Mouse (Mus musculus) gonadal fat pad, adult 2 months (tissue): ENCODE results near the gene Pmp22. TPM values are rescaled to one million over a fixed set of nuclear protein-coding genes. Genes with fewer than 3 reads are reported as not detected.

Experiments
- DNase-seq: peaks from one replicate; pipeline ENCODE4 v3.0.0-alpha.2; 2012; ENCODE audit warnings: low read depth
- polyA plus RNA-seq: library from polyadenylated mRNA; depleted of rRNA; stranded (reverse); fragments of >200 nt; gene quantifications from 2 replicates; pipeline ENCODE4 v1.2.3, GENCODE M21; 2012; rRNA removed

Gene Pmp22
- polyA plus RNA-seq, result 108 and 117 TPM in 2 replicates

- no peak for DNase-seq
Measured at GRCm38 (mm10) chr11:63128784-63129183, at the start of gene Pmp22. TSS of gene Pmp22 (plus strand) at chr11:63128982.

- no peak for DNase-seq
Measured at GRCm38 (mm10) chr11:63084536-63084935, 44.2 kb upstream of the Pmp22 start.

- DNase-seq, result no peak
Measured at GRCm38 (mm10) chr11:63088672-63089071, 40.1 kb upstream of the Pmp22 start.

DNA sequence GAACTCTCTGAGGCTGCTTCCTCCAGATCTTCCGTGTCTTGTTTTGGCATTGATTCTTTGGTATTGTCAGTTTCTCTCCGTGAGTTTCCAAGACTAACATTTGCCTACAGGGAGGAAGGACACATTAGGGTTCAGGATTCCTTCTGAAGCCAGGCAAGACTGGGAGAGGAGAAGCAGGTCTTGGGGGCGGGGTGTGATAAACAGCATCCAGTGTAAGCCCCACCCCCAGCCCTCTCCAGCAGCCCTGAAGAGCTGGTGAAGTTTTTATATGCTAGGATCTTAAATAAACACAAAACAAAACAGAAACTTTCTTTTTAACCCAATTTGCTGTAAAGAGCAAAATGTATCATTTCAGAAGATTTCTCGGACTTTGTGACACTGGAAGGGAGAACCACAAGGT is 38.6 kb upstream of the Pmp22 start:
- DNase-seq, result no peak

DNA sequence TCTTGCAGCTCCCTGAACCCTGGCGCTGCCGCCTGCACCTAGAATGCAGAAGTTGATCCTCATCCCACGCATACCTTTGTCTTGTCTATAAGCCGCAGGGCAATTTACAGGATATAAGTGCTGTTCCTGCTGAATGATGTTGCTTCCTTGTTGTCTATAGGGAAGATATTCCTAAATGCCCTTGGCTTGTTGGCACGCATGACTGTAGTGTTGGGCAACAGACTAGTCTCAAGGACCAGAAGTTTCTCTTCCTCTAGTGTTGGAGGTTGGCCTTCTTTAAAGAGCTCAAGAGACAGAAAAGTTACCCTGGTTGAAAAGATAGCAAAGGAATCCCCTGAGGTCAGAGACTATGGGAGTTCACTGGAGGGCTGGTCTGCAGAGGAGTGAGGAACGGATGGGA is 37.8 kb upstream of the Pmp22 start:
- DNase-seq, result peak; percentile 5

DNA sequence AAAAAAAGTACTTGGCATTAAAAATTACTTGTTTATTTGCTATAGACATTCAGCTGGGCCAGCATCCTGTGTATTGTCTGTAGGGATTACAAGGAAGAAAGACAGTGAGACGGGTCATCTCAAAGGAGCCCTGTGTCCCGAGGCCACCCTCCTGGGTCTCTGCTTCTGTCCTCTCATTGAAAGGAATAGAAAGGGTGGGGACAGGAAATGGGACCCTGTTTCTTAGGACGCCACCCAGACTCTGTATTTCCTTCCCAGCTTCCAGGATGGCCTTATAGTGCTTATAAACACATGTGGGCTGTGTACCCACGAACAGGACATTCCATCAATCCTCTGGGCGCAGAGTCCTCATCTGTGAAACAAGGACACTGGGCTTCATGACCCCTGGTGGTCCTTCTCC is 36.5 kb upstream of the Pmp22 start:
- no peak for DNase-seq

- DNase-seq, result no peak
Measured at GRCm38 (mm10) chr11:63093601-63094000, 35.2 kb upstream of the Pmp22 start.

DNA sequence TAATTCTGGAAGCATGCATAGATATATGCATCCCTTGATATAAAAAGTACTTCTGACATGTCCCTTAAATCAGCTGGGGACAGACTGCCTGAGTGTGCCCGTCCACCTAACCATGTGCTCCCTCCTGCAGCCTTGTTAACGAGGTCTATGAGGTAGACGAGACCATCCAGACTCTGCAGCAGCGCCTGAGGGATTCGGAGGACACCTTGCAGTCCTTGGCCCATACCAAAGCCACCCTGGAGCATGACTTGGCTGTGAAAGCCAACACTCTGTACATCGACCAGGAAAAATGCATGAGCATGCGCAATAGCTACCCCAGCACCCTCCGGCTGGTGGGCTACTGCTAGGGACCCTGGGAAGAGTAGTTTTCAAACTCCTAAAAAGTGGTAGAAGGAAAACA is 34.3 kb upstream of the Pmp22 start:
- DNase-seq, result no peak

DNA sequence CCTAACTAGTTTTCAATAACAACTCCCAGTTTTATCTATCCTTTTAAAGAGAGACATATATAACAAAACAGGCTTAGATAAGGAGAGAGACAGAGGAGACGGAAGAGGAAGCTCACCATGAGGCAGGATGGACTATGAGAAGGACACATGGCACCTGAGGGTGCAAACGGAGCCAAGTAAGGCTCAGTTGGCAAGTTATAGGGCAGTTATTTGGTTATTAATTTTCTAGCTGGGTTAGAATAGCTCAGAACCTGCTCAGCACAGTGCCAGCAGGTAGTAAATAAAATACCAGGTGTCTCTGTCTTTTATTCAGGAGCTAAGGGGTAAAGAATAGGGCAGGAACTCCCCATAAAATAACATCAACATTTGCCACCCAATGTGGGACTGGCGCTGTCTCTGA is 30.8 kb upstream of the Pmp22 start:
- no peak for DNase-seq

DNA sequence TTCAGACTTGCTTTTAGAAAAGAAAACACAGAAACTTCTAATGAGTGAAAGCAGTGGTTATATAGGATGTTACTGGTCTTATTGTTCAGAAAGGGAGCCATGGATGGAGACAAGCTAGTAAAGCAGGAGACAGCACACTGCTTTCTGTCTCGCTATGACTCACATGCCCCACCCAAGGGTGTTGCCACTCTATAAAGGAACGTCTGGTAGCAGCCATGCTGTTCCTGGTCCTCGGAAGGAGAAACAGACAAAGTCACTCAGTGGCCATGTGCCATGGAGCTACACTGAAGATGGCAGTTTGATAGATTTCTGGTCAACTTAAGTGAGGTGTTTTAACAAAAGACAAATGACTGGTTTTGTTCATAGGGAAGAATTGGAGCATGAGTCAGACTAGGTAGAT is 29.4 kb upstream of the Pmp22 start:
- DNase-seq, result no peak

DNA sequence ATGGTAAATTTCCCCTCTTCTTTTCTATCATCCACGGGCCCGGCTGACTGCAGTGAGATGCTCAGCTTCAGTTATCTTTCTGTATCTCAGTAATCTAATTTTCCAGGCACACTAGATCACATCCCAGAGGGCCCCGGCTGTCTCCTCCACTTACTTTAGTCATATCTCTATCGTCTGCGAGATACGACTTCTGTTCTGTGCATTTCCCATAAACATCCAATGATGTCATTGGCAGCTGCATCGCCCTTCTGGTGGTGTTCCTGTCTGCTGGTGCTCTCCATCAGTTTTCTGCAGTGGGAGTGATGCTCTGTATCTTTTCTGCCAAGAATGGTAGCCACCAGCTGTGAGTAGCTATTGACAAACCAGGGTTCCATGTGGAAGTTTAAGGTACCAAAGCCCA is 25.5 kb upstream of the Pmp22 start:
- no peak for DNase-seq

DNA sequence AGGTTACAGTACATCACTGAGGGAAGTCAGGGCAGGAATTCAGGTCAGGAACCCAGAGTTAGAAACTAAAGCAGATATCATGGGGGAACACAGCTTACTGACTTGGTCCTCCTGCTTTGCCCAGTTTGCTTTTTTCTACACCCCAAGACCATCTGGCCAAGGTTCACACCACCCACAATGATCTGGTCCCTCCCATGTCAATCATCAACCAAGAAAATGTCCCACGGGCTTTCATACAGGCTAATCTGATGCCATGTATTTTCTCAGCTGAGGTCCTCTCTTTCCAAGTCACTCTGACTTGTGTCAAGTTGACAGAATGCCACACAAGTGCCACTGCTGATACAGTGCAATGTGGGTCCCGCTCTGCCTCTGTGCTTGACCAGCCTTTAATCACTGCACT is 24.8 kb upstream of the Pmp22 start:
- no peak for DNase-seq

- DNase-seq, result no peak
Measured at GRCm38 (mm10) chr11:63109230-63109775, 19.5 kb upstream of the Pmp22 start.

- DNase-seq, result no peak
Measured at GRCm38 (mm10) chr11:63110329-63110728, 18.5 kb upstream of the Pmp22 start.

DNA sequence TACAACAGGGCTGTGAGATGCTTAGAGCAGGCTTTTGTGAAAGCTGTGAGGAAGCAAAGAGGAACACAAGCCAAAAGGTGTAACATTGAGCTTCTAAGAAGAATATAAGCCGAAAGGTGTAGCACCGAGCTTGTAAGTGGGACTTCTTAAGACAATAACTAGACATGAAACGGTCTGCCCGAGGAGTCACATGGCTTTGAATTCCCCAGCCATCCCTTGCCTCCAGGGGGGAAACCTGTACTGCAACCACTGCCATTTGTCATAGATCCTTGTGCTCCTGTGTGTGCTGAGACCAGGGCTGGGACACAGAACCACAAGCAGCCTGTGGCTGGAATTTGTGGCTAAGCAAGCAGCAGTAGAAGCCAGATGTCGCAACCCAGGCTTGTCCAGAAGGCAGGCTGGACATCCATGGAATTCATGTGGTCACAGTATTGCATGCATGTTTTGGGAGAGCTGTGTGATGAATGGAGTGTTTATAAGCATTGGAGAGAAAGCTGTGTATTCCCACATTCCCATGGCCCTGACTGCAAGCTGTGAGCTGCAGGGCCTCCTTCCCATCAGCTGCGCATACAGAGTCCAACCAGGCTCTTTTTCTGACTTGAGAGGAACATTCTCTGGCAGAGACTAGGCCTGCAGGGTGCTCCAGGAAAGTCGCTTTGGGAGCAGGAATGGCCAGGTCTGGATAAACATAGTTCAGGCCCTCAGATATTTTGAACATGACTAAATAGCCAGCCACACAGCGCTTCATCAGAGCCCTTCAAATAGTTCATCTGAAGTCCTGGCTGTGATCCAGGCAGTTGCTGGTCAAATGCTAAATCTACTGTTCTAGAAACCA is 13.8 kb upstream of the Pmp22 start:
- DNase-seq, result no peak

DNA sequence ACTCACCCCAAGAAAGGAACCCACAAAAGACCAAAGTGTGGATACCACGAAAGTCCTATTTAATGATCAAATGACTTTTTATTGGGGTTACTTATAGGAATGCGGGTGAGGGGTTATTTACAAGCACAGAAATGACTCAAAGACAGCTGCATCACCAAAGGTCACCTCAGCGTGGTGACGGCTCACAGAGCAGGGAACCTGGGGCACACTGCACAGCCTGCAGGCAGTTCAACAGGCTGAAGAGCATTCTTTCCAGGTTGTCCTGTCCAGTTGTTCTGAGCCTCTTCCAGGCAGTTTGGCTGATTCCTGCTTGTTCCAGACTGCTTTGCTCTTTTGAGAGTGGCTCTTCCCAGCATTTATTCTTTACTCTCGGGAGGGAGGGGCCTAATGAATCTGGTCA is 12.1 kb upstream of the Pmp22 start:
- DNase-seq, result no peak

DNA sequence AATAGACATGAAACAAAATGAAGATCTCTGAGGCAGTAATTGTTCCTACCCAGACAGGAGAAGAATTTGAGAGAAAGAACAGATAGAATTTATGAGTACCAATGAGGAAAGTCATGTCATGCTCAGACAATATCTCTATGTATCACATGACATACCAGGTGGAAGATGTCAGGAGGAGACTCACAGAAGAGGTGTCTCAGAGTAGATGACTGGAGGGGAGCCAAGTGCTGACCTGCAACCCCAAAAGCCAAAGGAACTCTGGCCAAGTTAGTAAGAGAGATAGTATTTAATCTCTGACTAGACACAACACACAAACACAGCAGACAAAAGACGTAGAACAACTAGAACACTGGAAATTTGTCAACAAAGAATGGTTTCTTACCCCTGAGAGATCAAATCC is 11.5 kb upstream of the Pmp22 start:
- DNase-seq, result no peak

- no peak for DNase-seq
Measured at GRCm38 (mm10) chr11:63119791-63120190, 9.0 kb upstream of the Pmp22 start.

DNA sequence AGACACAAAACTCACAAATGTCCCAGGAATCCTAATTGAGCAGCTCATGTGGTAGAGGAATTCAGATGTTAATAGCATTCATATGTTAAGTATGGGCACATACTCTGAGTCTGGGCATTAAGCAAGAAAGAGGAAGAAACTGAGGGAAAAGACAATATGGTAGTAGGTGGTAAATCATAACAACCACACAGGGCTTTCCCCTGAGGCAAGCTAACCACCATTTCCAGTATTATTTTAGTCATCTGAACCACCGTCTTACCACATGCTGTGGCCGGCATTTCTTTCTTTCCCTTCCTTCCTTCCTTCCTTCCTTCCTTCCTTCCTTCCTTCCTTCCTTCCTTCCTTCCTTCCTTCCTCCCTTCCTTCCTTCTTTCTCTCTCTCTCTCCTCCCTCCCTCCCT is 6.5 kb upstream of the Pmp22 start:
- DNase-seq, result no peak

- DNase-seq, result no peak
Measured at GRCm38 (mm10) chr11:63122776-63123350, 5.9 kb upstream of the Pmp22 start.

- DNase-seq, result no peak
Measured at GRCm38 (mm10) chr11:63124316-63124715, 4.5 kb upstream of the Pmp22 start.

DNA sequence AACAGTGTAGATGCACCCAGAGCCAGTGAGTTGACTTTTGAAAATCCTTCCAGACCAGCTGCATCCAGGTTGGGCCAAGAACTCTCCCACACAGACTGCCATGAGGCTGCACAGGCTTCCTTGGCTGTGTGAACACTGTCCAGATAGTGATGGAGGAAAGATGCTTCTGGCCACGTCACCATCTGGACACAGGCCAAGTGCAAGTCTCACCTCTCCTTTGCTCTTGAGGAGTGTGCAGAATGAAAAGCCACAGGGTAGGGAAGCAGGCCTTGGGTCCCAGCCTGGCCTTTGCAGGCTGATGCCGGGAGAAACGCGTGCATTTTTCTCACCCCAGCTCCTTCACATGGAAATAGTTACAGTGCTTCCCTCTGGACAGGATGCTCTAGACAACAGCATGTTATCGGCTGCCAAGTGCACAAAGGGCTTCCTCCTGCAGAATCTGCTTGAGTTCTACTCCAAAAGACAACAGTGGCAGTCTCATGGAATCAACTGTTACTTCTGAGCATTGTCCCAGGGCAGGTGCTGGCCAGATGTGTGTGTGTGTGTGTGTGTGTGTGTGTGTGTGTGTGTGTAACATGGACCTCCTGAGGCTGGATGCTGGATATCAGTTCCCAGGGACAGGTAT is 2.8 kb upstream of the Pmp22 start:
- no peak for DNase-seq

DNA sequence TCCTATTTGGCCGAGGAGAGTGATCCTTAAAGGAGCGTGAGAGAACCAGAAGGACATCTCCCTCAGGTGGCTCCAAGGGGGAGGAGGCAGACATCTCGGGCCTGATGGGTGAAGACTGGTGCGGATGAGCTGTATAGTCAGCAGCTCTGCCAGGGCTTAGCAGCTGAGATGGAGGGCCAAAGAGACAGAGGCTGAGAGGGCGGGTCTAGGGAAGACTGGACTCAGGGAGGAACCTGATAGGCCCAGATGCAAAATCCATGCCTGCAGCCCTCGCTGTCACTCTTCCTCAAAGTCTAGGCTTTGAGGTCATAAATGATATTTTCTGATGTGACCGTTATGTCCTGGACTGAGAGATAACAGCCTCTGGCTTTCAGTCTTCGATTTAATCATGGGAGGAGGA is 1.8 kb upstream of the Pmp22 start:
- no peak for DNase-seq
